In the genomic region with DNA sequence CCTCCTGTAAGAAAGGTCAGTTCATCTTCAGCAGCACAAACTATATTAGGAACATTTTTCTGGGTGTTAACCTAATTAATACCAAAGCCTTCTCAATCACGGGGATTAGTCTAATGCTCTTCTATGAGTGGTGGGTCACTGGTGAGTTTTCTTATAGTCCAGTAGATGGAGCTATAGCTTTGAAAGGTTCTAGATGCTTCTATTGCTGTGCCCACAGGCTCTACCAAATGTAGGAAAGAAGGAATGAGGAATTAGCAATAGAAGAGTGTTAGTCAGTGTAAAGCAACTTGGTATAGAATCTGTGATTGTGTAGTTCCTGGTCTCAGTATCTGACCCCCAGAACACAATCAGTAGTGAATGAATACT, we compare ENCODE assay signal across 9 mouse cellular contexts.
DNase-seq lines count a peak whose midpoint lies in the region; ATAC-seq and TF ChIP-seq lines count a peak whose summit lies in the region.
"Had no signal": no experiment of that assay in that cellular context is flagged by ENCODE, and none has a peak within 500 bp of the region (broad histone marks: within the 10 kb centered on the region; RNA-seq: fewer than 3 reads in every experiment).

No protein-coding gene starts in this region.

- no peak overlapping the region for H3K4me2 ChIP-seq in hindbrain, embryonic 14.5 days (replicated peaks)
- no peak overlapping the region for H3K4me2 ChIP-seq in hindbrain, embryonic 16.5 days (ENCODE audit: low read length)

- H3K9me3 ChIP-seq in hindbrain, embryonic 14.5 days (ENCODE audit: control insufficient read depth, low read length) = no peaks in the 10 kb centered on the region
- H3K9me3 ChIP-seq in hindbrain, embryonic 16.5 days (ENCODE audit: control insufficient read depth, low read length) = no peaks in the 10 kb centered on the region

- H3K9ac ChIP-seq in hindbrain, embryonic 14.5 days = no peak overlapping the region
- no peak overlapping the region for H3K9ac ChIP-seq in hindbrain, embryonic 16.5 days (ENCODE audit: low read depth, low read length)

- DNase-seq in hindbrain, embryonic 14.5 days (ENCODE audit: low spot score) = peak; percentile 61
- DNase-seq in thymus, postnatal 0 days (ENCODE audit: low spot score) = peak; percentile 67
- no peak for DNase-seq in thymus, postnatal 4 days
- DNase-seq in brain, embryonic 14.5 days (ENCODE audit: low read depth) = peak; percentile 22
- DNase-seq in splenic B cell, adult 2 months (ENCODE audit: low read depth, low spot score) = peak; percentile 63
- no peak for DNase-seq in gastrocnemius, postnatal 10 days
- DNase-seq: cerebellum, adult 18-20 months had no signal

- no peak overlapping the region for H3K27ac ChIP-seq in hindbrain, embryonic 14.5 days
- no peak overlapping the region for H3K27ac ChIP-seq in hindbrain, embryonic 16.5 days (ENCODE audit: low read depth, low read length)

- no peak for TF ChIP-seq POLR2A in brain, embryonic 14.5 days (IDR thresholded peaks at IDR 0.05; ENCODE audit: borderline replicate concordance, extremely low read depth, insufficient read depth, insufficient read length, poor library complexity, severe bottlenecking)

- WGBS in hindbrain, embryonic 14.5 days = 20% methylated on average over 1 of the region's 1 CpGs
- WGBS in hindbrain, embryonic 16.5 days = 21% methylated on average over 1 of the region's 1 CpGs

- no peaks in the 10 kb centered on the region for H3K36me3 ChIP-seq in hindbrain, embryonic 14.5 days (replicated peaks; ENCODE audit: control insufficient read depth, insufficient read depth)
- H3K36me3 ChIP-seq in hindbrain, embryonic 16.5 days (ENCODE audit: control insufficient read depth, insufficient read depth, low read length) = no peaks in the 10 kb centered on the region
- H3K36me3 ChIP-seq in splenic B cell, adult 2 months (ENCODE audit: control insufficient read depth, insufficient read depth, low read length, poor library complexity, severe bottlenecking) = no peaks in the 10 kb centered on the region

- H3K4me1 ChIP-seq in hindbrain, embryonic 14.5 days (replicated peaks; ENCODE audit: control insufficient read depth, insufficient read depth, low read length) = no peaks in the 10 kb centered on the region
- no peaks in the 10 kb centered on the region for H3K4me1 ChIP-seq in hindbrain, embryonic 16.5 days (ENCODE audit: control insufficient read depth, insufficient read depth, low read depth, low read length)

- H3K4me3 ChIP-seq in hindbrain, embryonic 14.5 days (replicated peaks; ENCODE audit: low read length) = no peak overlapping the region
- H3K4me3 ChIP-seq in hindbrain, embryonic 16.5 days (ENCODE audit: low read length) = no peak overlapping the region

- no peak for TF ChIP-seq CTCF in brain, embryonic 14.5 days (IDR thresholded peaks at IDR 0.05; ENCODE audit: borderline replicate concordance, extremely low read depth, insufficient read depth, insufficient read length)

- H3K27me3 ChIP-seq in hindbrain, embryonic 14.5 days (ENCODE audit: control insufficient read depth, insufficient read depth, low read length) = no peaks in the 10 kb centered on the region
- H3K27me3 ChIP-seq in hindbrain, embryonic 16.5 days (replicated peaks; ENCODE audit: control insufficient read depth, insufficient read depth, low read length) = no peaks in the 10 kb centered on the region
- no peaks in the 10 kb centered on the region for H3K27me3 ChIP-seq in splenic B cell, adult 2 months (ENCODE audit: control insufficient read depth, insufficient read depth, low read length, poor library complexity, severe bottlenecking)

- no peak for ATAC-seq in hindbrain, embryonic 14.5 days (ENCODE audit: low FRiP score)
- ATAC-seq in hindbrain, embryonic 16.5 days = no peak
- no peak for ATAC-seq in erythroid progenitor cell, adult 5-6 weeks (replicated peaks; ENCODE audit: low FRiP score, poor library complexity, severe bottlenecking)

Comparison
In these comparisons a context has a peak if more than half of its experiments do, and no peak if none do; other contexts are left out.
1. DNase-seq: peak in hindbrain, embryonic 14.5 days (single experiment), thymus, postnatal 0 days (single experiment), brain, embryonic 14.5 days (single experiment) and splenic B cell, adult 2 months (single experiment); none in thymus, postnatal 4 days (single experiment) and gastrocnemius, postnatal 10 days (single experiment).